ENCODE assay signal across 9 mouse cellular contexts in the genomic region with DNA sequence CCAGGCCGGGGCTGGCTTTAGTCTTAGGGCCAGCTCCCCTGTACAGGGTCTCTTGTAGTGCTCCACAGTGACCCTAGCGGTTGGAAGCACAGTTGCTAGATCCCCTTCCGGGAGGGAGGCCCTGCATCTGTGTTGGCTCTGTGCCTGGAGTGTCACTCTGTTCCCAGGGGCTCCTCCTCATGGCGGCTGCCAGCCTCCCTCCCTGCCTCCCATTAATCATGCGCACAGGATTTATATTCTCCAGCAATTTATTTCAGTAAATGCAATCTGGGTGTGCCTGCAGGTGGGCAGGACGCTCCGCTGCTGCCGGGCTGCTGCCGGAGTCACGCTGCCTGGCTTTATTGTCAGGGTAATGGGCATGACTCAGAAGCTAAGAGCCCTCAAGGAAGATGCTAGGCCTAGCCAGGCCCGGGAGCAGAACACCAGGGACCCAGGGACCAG. TPM values are rescaled to one million over a fixed set of nuclear protein-coding genes. Genes with fewer than 3 reads are reported as not detected.
A peak's percentile ranks its signal among the peaks of the same experiment; 100 is the strongest.
DNase-seq lines count a peak whose midpoint lies in the region; ATAC-seq lines count a peak whose summit lies in the region.
"Had no signal": no experiment of that assay in that cellular context is flagged by ENCODE, and none has a peak within 500 bp of the region (broad histone marks: within the 10 kb centered on the region; RNA-seq: fewer than 3 reads in every experiment).

No protein-coding gene starts in this region.

- DNase-seq in 3134 (ENCODE audit: extremely low read depth, insufficient read length, low spot score), result peak; percentile 95
- DNase-seq in NIH3T3 (ENCODE audit: low read depth), result peak; percentile 61
- DNase-seq in left cerebral cortex, adult 9 months (ENCODE audit: low spot score in 2 of 2), result peak; percentile 56 to 59
- peak; percentile 48 for DNase-seq in telencephalon, adult 2 months (ENCODE audit: low read depth, low spot score)
- DNase-seq in thymus, postnatal 36 days, result no peak

- no peak overlapping the region for H3K4me3 ChIP-seq in forebrain, embryonic 15.5 days
- H3K4me3 ChIP-seq in midbrain, embryonic 13.5 days (replicated peaks), result no peak overlapping the region

- no peaks in the 10 kb centered on the region for H3K36me3 ChIP-seq in forebrain, embryonic 15.5 days
- H3K36me3 ChIP-seq in midbrain, embryonic 13.5 days, result no peaks in the 10 kb centered on the region

- H3K9me3 ChIP-seq in forebrain, embryonic 15.5 days, result no peaks in the 10 kb centered on the region
- H3K9me3 ChIP-seq in midbrain, embryonic 13.5 days, result no peaks in the 10 kb centered on the region

- H3K4me1 ChIP-seq in forebrain, embryonic 15.5 days, result peaks cover 12% of the 10 kb centered on the region
- H3K4me1 ChIP-seq in midbrain, embryonic 13.5 days (replicated peaks), result peaks cover 32% of the 10 kb centered on the region

- 0 out of 2 replicates have a peak overlapping the region, but pooled peaks have one; percentile 21 for H3K4me2 ChIP-seq in forebrain, embryonic 15.5 days (replicated peaks)
- peak overlapping the region; percentile 14; the same call in 1 of the 2 replicates for H3K4me2 ChIP-seq in midbrain, embryonic 13.5 days (replicated peaks)

- H3K27ac ChIP-seq in forebrain, embryonic 15.5 days (replicated peaks), result peak overlapping the region; percentile 78
- peak overlapping the region; percentile 36; the same call in 1 of the 2 replicates for H3K27ac ChIP-seq in midbrain, embryonic 13.5 days

- H3K27me3 ChIP-seq in forebrain, embryonic 15.5 days, result no peaks in the 10 kb centered on the region
- 0 out of 2 replicates have a peak, but pooled peaks cover 21% of the 10 kb centered on the region for H3K27me3 ChIP-seq in midbrain, embryonic 13.5 days

- WGBS in forebrain, embryonic 15.5 days, result 1% methylated on average over 11 of the region's 11 CpGs
- WGBS in midbrain, embryonic 13.5 days, result 3% methylated on average over 11 of the region's 11 CpGs

- ATAC-seq in forebrain, embryonic 15.5 days (replicated peaks), result peak; percentile 80
- peak; percentile 73 to 80 for ATAC-seq in hematopoietic stem cell, adult 5-6 weeks (replicated peaks in 1 of 2; ENCODE audit: insufficient read depth in 1 of 2, low FRiP score in 2 of 2, low TSS enrichment in 1 of 2, low read depth in 1 of 2, poor library complexity in 2 of 2, severe bottlenecking in 2 of 2)
- peak; percentile 87 for ATAC-seq in midbrain, embryonic 13.5 days

- H3K9ac ChIP-seq in forebrain, embryonic 15.5 days (replicated peaks), result no peak overlapping the region
- H3K9ac ChIP-seq in midbrain, embryonic 13.5 days (replicated peaks), result no peak overlapping the region

RNA-seq across cellular contexts. Expression of a gene that starts 7.2 kb away (rescaled TPM):
- 0.92 and 1.2 TPM in 2 replicates for polyA plus RNA-seq in forebrain, embryonic 15.5 days (2015; fragmentation: Nextera tagmentation; extraction: Ambion mirVana)
- total RNA-seq in hematopoietic stem cell, adult 5-6 weeks (2017), result not detected in 2 replicates
- polyA plus RNA-seq in midbrain, embryonic 13.5 days (2015; fragmentation: Nextera tagmentation; extraction: Ambion mirVana), result 0.12 TPM in 1 of 2 replicates, not detected in the other
- total RNA-seq: neutrophil, adult 5-6 weeks had no signal

RNA-seq across cellular contexts. Expression of a gene that starts 14.5 kb away (rescaled TPM):
- not detected in 2 replicates for polyA plus RNA-seq in forebrain, embryonic 15.5 days (2015; fragmentation: Nextera tagmentation; extraction: Ambion mirVana)
- total RNA-seq in hematopoietic stem cell, adult 5-6 weeks (2017), result not detected in 2 replicates
- not detected in 2 replicates for polyA plus RNA-seq in midbrain, embryonic 13.5 days (2015; fragmentation: Nextera tagmentation; extraction: Ambion mirVana)
- total RNA-seq: neutrophil, adult 5-6 weeks had no signal

RNA-seq across cellular contexts. Expression of a gene that starts 19.6 kb away (rescaled TPM):
- polyA plus RNA-seq in forebrain, embryonic 15.5 days (2015; fragmentation: Nextera tagmentation; extraction: Ambion mirVana), result 19.4 and 21.1 TPM in 2 replicates
- not detected in 2 replicates for total RNA-seq in hematopoietic stem cell, adult 5-6 weeks (2017)
- polyA plus RNA-seq in midbrain, embryonic 13.5 days (2015; fragmentation: Nextera tagmentation; extraction: Ambion mirVana), result 12.8 and 15.0 TPM in 2 replicates
- total RNA-seq: neutrophil, adult 5-6 weeks had no signal

RNA-seq across cellular contexts. Expression of a gene that starts 28.6 kb away (rescaled TPM):
- not detected in 2 replicates for polyA plus RNA-seq in forebrain, embryonic 15.5 days (2015; fragmentation: Nextera tagmentation; extraction: Ambion mirVana)
- total RNA-seq in hematopoietic stem cell, adult 5-6 weeks (2017), result not detected in 2 replicates
- polyA plus RNA-seq in midbrain, embryonic 13.5 days (2015; fragmentation: Nextera tagmentation; extraction: Ambion mirVana), result not detected in 2 replicates
- total RNA-seq: neutrophil, adult 5-6 weeks had no signal

RNA-seq across cellular contexts. Expression of a gene that starts 37.8 kb away (rescaled TPM):
- 93.5 and 98.5 TPM in 2 replicates for polyA plus RNA-seq in forebrain, embryonic 15.5 days (2015; fragmentation: Nextera tagmentation; extraction: Ambion mirVana)
- 123 and 155 TPM in 2 replicates for total RNA-seq in hematopoietic stem cell, adult 5-6 weeks (2017)
- 110 TPM in 2 replicates for polyA plus RNA-seq in midbrain, embryonic 13.5 days (2015; fragmentation: Nextera tagmentation; extraction: Ambion mirVana)

Comparison
In these comparisons a context has a peak if more than half of its experiments do, and no peak if none do; other contexts are left out.
1. DNase-seq: peak in 3134 (single experiment), NIH3T3 (single experiment), left cerebral cortex, adult 9 months (2 of 2) and telencephalon, adult 2 months (single experiment); none in thymus, postnatal 36 days (0 of 2).
2. Peak in every context shown above with its lines, with median percentiles within 50 percentile points of each other: ATAC-seq.